Mouse (Mus musculus): ENCODE measurements at regions not wholly inside any gene's neighbourhood (a gene's known extent, or its start where the extent isn't known, plus 50 kb on each side); places are given as distances from the start of the nearest gene placed in this dataset.
A peak's percentile ranks its signal among the peaks of the same experiment; 100 is the strongest.

DNA sequence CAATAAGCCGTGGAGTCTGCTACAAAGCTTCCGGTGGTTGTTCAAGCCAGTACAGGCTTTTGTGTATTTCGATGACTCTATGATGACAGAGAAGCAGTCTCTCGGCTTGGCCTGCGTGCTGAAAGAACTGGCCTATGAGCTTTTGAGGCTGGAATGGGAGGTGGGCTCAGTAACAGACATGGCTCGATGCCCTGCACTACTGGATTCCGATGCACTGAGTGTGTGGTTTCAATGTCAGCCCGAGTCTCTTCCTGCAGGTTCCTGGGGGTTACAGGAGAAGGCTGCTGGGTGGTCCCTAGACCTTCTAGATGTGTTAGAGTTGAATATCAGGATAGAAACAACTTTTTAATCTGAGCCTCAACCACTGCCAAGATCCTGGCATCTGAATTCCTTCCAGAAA, 53.2 kb downstream of the Gm815 start:
- no peak for DNase-seq

DNA sequence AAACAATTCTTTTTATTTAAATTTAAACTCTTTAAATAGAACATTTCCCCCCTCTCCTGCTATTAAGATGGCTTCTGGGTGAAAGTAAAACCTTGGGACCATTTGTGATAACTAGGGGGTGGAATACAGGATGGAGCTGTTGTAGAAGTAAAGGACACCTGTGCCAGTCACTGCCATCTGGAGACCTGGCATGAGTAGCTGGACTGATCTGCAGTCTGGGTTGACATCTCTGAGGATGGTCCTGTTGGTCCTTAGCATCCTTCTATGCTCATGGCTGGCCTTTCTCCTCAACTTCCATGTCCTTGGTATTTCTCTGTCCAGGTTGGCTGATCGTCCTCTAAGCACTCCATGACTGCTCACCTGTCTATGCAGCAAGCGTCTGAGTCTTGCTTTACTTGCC, 58.3 kb downstream of the Gm815 start:
- no peak for DNase-seq

DNA sequence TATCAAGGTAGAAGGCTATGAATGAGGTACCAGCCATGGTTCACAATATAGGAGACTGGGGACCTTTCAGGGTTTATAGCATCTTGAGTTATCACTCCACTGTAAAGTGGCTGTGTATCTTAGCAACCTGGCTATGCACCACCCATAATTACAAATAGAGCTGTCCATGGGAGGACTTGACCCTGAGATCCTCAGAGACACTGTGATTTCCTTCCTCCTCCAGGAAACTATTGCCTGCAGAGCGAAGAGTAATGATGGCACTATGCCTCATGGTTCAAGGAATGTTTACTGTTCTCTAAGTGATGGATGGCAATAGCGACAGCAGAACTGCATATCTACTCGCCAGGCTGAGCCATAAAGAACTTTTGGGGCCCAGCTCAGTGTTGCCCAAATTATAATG, 60.9 kb downstream of the Gm815 start:
- DNase-seq, result no peak

DNA sequence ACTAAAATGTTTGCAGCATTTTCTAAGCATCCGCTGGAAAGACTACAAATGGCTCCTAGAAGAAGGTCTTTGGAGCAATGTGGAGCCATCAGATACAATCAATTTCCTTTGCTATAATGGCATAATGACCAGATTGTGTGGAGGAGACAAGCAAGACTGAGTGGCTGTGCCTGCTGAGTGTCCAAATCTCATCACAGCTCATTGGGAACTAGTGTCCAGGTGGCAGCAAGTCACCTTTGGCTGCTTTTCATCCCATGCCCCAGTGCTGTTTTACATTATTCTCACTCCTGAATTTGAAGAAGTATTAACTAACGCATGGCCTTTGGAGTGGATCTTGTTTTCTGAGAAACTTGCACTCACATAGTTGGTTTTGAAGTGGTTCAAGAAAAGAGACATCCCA, 62.8 kb downstream of the Gm815 start:
- no peak for DNase-seq

DNA sequence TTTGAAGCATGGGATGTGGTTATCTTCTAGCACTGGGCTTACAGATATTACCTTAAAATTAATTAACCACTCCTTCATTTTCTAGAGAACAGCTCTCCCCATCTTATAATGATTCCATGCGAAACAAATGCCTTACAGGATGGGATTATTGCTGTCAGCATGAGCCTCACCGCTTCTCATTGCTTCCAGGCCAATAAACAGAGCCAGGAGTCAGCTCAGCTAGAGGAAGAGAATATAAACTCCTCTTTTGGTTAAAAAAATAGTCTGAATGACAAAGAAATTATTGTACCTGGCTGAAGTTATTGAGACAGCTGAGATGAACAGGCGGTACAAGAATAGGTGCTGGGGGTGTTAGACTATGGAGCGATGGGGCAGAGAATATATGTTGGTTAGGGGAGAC, 63.5 kb downstream of the Gm815 start:
- no peak for DNase-seq

DNA sequence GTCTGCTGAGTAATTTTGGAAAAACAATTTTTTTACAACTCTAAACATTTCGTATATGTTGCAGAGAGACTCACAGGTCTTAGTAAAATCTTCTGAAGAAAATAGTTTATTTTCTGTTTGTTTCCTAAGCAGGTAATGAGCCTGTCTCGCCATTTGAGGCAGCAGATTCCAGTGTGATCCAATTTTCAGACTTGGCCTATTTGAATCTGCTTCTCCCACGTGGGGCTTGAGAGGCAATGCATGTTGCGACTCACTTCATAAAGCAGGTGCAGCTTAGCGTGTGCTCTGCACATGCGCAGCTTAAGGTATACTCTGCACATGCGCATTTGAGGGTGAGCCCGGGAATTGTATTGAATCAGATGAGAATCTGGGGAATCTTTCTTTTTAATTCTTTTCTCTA, 67.7 kb downstream of the Gm815 start:
- no peak for DNase-seq

DNA sequence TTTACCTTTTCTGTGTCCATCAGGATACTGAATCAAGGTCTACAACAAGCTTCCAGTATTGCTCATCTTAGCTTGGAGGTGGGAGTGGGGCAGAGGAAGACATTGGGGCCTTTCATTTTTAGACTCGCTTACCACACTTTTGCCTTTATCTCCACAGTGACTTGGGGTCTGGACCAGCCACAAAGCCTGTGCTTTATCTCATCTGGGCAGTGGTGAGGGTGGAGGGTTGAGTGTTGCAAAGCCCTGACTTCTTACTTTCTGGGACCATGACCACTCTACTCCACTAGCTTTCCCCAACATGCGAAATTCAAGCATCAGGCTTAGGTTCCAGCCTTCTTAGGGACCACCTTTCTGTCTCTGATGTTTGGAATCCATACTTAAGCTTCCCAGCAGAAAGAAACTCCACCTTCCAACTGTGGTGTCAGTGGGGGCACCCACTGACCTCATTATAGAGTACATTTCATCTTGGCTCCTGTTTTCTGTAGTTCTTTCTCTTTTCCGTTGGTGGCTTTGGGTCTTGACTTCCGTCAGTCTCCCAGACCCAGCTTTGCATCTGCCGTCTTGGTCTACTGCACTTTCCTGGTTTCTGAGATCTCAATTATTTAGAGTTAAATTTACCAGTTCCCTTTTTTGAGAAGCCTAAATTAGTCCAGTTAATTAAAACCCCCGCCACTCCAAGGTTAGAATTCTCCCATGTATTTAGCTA, 80.5 kb downstream of the Gm815 start:
- DNase-seq, result no peak

DNA sequence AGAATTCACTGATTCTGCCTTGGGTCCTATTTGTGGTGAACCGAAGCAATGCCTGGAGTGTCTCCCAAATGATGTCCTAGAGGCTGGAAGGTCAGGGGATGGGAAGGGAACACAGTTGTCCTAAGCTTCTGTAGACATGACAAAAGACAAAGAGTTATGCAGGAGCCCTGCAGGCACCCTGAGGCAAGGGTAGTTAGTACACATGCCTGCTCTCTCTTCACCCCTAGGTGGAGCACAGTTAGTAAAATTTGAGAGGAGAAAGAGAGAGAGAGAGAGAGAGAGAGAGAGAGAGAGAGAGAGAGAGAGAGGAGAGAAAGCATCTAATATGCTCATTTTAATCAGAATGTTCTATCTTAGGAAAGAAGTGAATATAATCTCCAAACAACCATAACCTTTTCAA, 87.4 kb downstream of the Gm815 start:
- DNase-seq, result peak in 1 of 2 experiments; percentile 19

DNA sequence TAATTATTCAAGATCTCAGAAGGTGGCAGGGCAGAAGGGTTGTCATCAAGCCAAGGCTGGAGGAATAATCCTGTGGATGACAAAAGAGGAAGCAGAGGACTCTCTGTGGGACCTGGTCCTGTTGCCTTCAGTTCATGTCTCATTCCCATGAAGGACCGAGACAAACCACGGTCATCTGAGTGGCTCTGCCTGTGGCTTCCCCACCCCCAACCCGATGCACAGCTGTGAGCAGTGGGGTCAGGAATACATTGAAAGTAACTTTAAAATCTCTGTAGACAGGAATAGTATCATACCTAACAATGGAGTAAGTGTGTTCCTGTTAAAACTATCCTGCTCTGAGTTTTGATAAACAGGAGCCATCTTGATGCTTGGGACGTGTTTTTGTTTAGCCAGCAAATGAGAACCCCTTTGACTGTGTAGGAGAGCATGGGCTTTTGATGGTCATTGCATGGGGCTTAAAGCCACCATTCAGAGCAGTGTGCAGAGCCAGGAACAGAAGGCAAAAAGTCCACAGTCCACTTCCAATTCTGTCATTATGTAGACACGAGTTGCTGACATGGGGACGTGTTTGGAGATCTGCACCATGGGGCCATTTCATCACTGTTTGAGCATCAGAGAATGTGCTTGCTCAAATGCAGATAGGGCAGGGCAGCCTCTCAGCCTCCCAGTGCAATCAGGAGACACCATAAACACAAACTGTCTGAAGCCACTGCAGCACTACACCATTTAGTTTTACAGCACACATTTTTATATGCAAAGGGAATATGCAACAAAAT, 88.3 kb downstream of the Gm815 start:
- DNase-seq, result no peak

DNA sequence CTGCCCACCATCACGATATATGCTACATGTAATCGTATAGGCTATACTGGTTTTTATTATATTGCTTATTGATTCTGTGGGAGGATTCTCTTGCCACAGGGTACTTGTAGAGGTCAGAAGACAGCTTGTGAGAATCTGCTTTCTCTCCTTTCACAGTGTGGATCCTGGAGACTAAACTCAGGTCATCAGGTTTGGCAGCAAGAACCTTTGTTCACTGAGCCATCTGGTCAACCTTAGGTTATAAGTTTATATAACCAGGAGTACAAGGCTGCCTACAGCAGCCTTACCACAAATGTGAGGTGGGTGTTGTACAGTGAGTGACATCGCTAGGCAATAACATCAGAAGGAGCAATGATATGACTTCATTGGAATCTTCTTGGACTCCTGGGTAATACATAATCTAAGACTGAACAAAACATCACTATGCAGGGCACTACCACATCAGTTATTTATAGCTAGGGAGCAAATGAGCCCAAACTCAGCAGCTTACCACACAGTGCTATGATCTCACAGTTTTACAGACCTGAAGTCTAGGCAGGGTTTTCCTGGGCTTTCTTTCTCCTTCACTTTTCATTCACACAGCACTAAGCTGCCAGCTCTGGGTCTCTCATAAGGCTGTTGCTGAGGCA, 89.0 kb downstream of the Gm815 start:
- no peak for DNase-seq

DNA sequence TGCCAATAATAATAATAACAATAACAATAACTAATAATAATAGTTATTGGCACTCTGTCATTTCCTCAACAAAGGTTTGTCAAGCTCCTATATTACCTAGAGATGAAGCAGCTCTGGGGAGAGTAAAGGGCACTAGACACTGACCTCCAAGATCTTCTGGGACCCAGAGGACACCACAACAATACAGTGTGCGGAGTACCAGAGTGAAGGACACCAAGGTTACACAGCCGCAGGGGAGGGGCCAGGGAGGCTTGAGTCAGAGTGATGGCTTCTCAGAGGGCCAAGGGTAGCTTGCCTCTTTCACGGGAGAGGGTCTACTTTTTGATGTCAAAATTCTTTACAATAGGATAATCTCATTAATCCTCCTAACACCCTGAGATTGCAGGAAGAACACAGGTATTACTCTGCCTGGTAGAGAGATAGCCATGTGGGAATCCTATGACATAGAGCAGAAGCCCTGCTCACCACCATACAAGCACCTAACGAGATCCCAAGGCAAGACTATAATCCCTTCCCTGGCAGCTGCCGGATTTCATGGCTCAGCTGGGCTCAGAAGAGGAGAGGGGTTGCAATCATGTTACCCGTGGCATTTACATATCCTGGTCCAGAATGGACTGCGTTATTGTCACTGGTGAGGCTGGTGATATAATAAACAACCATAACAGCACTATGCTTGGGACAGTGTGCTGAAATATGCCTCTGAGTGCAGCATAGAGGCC, 91.1 kb downstream of the Gm815 start:
- DNase-seq, result no peak

DNA sequence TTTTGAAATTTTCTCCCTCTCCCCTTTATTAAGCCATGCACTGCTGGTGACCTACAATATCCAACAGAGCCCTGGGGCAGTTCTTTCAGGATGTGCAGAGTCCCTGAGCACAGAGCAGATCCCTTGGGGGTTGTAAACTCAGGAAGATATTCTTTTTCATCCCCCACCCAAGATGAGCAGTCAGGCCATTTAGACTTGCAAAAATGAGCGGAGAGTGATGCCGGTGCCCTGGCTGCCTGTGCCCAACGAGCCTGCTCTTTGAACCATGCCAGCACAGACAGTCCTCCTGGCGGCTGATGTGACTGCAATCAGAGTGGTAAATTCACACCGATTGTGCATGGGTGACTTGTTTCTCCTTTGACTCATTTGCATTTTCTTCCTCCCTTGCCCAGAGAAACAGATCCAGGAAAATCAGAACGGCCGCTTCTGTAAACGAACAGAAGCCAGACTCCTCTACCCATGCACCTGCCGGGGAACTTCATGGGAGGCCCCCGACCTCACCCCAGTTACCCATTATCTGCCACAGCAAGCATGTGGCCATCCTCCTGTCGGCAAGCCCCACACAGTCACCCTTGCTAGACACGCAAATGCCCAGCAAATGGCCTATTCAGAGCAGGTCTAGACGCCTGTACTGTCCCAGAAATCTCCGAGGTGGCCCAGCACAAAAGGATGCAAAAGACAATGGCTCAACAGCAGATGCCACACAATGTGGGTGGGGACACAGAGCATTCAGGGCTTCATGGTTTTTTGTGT, 92.4 kb downstream of the Gm815 start:
- DNase-seq, result no peak

DNA sequence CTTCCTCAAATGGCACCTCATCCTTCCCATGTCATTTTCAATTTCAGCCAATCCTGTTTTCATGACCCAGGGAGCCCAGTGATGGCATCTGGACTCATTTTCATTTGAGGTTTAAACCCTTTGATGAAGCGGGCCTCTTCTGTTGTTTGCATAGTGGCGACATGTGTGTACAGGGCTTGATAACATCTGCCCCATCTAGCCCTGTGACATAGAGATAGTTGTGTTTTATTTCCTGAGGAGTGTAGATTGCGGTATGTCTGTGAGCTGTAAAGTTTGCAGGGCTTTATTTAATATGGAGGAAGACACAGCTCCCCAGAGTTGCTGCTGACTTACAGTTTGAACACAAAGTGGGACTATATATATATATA, 92.9 kb downstream of the Gm815 start:
- no peak for DNase-seq

DNA sequence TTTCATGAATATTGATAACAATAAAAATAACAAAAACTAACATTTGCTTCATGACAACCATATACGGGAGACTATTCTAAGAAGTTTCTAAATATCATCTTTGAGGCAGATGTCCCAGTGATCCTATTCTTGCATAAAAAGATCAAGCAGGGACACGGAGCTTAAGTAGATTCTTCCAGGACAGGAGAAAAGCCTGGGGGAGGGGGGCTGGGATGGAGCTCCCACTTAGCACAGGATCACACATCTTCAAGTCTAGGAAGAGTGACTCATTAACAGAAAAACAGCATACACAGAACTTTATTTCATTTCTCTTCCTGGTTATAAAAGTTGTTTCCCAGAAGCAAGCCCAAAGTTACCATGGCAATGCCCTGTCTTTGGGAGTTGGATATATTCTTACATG, 93.6 kb downstream of the Gm815 start:
- no peak for DNase-seq

DNA sequence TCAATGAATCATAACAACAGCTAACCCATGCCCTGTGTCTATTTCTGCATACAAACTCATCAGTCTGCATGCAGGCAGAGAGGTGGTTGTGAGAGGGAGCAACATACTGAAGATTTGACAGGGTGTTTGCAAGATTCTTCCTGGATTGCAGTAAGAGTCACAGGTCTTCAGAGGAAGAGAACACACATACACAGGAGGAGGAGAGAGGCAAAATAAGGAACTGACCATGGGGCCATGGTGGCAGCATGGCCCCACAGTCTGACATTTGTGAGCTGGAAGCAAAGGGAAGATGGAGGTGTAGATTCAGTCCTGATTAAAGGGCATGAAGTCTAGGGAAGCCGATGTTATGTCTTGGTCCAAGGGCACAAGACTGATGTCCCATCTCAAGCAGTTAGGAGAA, 101.0 kb downstream of the Gm815 start:
- DNase-seq, result no peak

DNA sequence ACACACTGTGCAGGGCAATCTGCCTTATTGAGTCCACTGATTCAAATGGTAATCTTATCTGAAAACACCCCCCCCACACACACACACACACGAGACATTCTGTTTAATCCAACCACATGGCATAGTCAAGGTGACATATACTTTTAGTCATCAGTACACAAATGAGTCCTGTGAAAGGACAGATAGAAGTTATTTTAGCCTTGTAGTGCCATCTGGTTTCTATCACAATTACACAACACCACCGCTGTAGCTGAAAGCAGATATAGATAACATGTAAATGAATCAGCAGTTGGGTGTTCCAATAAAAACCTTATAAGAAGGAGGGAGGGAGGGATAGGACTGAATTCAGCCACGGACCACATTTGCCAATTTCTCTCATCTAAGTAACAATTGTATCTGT, 101.5 kb downstream of the Gm815 start:
- no peak for DNase-seq

DNA sequence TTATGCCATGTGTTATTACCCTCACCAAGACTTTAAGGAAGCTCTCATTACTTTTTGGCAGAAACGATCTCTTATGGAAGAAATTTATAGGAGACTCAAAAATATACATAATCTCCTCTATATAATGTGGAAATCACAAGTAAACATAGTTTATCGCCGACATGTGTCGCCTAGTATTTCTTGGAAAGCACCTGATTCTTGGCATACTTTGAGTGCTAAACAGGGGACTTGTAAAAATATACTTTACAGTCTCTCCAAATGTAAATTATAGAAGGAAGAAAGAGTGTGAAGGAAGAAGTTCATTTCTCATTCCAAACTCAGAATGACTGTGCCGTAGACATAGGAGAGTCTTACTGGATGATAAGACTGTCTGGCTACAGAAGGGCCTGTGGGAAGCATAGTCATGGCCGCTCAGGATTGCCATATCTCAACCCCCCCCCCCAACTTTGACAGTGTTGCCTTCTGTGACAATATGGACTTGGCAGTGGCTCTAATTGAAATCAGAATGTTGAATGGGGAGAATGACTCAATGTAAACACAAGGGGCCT, 102.3 kb downstream of the Gm815 start:
- DNase-seq, result no peak

DNA sequence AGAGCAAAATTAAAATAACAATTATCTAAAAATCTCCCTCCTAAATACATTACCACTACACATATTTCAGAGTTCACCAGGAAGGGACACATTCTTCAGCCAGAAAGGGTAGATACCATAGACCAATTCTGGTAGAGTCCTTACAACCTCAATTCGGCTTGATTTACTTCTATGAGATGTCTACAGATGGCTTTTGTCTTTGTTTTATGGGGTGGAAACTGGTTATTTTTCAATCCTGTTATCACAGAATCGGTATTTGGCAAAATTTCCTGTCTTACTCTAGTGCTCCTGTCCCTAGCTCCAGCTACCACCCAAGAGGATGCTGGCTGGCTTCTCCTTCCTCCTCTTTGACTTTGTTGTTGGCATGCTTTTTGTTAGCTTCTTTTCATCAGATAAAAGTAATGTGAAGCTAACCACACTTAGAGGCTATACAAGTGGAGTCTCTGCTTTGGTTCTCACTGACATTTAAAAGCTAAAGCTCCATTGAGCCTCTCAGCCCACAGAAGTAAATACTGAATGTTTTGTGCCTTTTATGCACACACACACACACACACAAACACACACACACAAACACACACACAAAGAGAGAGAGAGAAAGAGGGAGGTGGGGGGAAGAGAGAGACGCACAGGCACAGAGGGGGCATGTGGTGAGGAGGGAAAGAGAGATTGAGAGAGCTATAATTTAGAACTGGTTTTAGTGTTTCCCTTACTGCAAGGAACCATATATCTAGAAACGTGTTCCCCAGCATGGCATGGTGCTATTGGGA, 109.1 kb downstream of the Gm815 start:
- no peak for DNase-seq

DNA sequence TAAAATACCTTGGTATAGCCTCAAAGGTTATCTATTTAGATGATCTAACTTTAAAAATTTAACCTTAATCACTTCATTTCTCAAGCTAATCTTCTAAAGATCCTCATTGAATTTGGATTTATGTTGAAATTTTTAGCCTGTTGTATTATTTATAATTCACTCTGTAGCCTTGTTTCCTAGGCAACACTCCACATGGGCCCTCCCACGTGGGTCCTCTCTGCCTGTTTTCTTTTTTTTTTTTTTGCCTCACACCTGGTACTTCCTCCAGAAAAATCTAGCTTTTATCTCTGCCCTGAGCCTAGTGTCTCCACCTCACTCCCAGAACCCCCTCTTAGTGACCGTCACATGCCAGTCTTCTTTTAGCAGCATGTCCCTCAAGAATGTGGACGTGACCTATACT, 113.9 kb downstream of the Gm815 start:
- peak in 1 of 2 experiments; percentile 50 for DNase-seq

DNA sequence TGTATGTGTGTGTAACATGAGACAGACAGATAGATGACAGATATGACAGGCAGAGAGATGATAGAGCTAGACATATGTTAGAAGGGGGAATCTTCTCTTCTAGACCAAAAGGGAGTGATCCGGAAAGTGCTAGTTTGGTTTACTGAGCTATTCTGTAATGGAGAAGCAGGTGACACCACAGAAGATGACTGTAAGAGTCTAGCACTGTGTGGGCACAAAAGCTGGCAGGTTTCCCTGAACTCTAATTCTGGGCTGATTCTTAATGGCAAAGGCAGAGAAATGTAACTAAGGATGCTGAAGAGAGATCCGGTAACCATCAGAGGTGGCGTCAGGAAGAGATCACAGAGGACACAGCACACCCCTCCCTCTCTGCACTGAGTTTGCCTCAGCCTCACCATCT, 136.2 kb downstream of the Gm815 start:
- DNase-seq, result no peak

DNA sequence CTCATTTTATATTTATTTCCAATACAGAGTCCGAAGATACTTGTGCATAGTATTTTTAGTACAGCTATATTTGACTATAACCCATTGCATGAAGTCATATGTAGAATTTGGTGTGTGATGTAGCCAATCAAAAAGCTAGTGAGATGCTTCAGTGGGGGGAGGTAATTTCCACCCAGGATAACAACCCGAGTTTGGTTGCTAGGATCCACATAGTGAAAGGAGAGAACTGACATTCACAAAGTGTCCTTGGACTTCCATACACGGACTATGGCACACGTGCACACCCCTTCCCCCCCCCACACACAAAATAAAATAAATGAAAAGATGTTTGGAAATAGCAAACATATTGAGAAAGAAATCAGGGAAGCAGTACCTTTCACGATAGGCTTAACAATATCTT, 137.2 kb downstream of the Gm815 start:
- no peak for DNase-seq

DNA sequence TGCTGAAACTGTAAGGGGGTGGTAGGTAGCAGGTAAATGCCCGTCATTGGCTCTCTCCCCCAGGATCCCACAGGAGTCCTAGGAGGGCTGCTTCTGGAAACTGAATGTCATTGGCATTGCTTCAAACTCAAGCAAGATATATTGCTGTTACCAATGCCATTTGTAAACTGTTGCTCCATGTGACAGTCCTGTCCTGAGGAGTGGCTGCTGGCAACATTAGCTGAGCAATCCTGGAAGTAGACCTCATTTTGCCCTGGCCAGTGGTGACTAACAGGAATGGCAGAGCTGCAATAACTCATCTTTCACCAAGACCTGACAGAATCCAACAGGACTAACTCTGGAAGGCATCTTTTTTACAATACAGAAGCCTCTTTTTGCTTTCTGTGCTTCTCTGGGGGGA, 143.2 kb downstream of the Gm815 start:
- DNase-seq, result no peak
